Mouse (Mus musculus) limb, embryonic 10.5 days (tissue): ENCODE measurements at regions not wholly inside any gene's neighbourhood (a gene's known extent, or its start where the extent isn't known, plus 50 kb on each side); places are given as distances from the start of the nearest gene placed in this dataset.
A peak's percentile ranks its signal among the peaks of the same experiment; 100 is the strongest.

Source experiments
- DNase-seq: peaks from one replicate; pipeline ENCODE4 v3.0.0-alpha.2; 2017; ENCODE audit warnings: low spot score
- H3K27ac ChIP-seq: fragments of 300-500 bp; sonication (generic); 2 replicates; pipeline ENCODE4 v1.5.1; 2016; ENCODE audit warnings: mild to moderate bottlenecking
- H3K27me3 ChIP-seq: fragments of 300-500 bp; sonication (generic); 2 replicates; pipeline ENCODE4 v1.6.1; 2016; ENCODE audit warnings: low read depth, mild to moderate bottlenecking; ENCODE audit not compliant: poor library complexity, severe bottlenecking
- H3K36me3 ChIP-seq: fragments of 300-500 bp; sonication (generic); 2 replicates; pipeline ENCODE4 v1.6.1; 2016; ENCODE audit warnings: mild to moderate bottlenecking, moderate library complexity
- H3K4me1 ChIP-seq: fragments of 300-500 bp; sonication (generic); 2 replicates; pipeline ENCODE4 v1.6.1; 2016
- H3K4me3 ChIP-seq: fragments of 300-500 bp; sonication (generic); 2 replicates; pipeline ENCODE4 v1.5.1; 2016; ENCODE audit warnings: mild to moderate bottlenecking, moderate library complexity
- H3K9me3 ChIP-seq: fragments of 300-500 bp; sonication (generic); replicated peaks from 2 replicates; pipeline ENCODE4 v1.6.1; 2016; ENCODE audit warnings: mild to moderate bottlenecking
- WGBS: fragments of 180-500 bp; shearing (Covaris S2); methylation state at CpG from one replicate; pipeline ENCODE4 v1.1.7; 2016; 5-methylcytosine and 5-hydroxymethylcytosine counted together

DNA sequence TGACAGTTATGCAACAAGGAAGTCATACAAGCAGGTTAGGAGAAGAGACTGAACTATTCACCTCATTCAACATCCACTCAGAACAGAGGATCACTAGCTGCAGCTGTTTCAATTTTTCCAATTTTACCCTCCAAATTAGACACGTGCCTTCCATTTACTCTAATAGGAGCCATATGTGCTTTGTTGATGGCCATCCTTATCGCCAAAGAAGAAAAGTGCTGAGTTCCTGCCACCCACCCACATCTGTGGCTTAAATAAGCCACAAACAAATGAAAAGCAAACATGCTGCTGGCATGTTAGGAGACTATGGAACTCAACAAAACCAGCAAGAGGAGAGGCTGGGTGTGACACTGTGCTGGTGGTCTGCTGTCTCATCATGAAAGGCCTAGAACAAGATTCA, 1786.1 kb downstream of the 9330182O14Rik start:
- H3K9me3 ChIP-seq, result no peaks in the 10 kb centered on the region
- WGBS, result 19% methylated on average over 2 of the region's 2 CpGs
- DNase-seq, result peak; percentile 32
- peaks cover 15% of the 10 kb centered on the region; the same call in 1 of the 2 replicates for H3K27me3 ChIP-seq
- H3K27ac ChIP-seq, result no peak overlapping the region
- H3K4me1 ChIP-seq, result peaks cover 9% of the 10 kb centered on the region; the same call in 1 of the 2 replicates
- H3K4me3 ChIP-seq, result no peak overlapping the region
- H3K36me3 ChIP-seq, result no peaks in the 10 kb centered on the region

DNA sequence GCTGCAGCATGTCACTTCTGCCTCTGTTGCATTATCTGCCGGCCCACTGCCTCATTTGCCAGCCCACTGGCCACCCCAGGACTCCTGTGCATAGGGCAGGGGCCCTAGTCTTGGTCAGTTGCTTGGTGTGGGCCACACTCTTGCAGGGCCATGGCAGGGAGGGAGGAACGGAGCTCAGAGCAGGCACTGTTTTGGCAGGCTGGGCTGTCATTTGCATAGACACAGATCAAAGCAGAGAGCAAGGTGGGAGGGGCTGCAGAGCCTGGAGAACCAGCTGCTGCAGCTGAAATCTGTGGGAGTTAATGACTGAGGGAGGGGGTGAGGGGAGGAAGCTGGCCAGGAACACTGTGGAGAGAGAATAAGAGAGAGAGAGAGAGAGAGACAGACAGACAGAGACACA, 1802.5 kb downstream of the 9330182O14Rik start:
- H3K27ac ChIP-seq, result no peak overlapping the region
- H3K9me3 ChIP-seq, result 0 out of 2 replicates have a peak, but pooled peaks cover 6% of the 10 kb centered on the region
- 53% methylated on average over 2 of the region's 2 CpGs for WGBS
- no peak overlapping the region for H3K4me3 ChIP-seq
- no peak for DNase-seq
- H3K27me3 ChIP-seq, result no peaks in the 10 kb centered on the region
- H3K36me3 ChIP-seq, result 0 out of 2 replicates have a peak, but pooled peaks cover 3% of the 10 kb centered on the region
- H3K4me1 ChIP-seq, result no peaks in the 10 kb centered on the region

DNA sequence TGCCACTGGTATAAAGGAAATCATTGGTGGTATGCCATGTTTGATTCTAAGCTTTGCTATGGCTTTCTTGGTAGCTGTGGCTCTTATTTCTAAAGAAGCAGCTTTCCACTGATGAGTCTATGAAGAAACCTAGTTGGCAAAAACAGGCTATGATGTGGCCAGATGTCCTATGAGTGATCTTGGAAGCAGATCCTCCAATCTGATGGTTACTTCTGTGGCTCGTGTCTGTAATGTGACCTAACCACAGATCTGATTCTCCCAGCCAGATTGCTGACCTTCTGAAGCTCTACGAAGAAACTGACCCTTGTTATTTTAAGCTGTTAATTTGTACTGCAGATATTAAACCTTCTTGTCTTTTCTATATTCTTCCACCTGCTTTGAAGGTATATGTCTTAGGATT, 1811.1 kb downstream of the 9330182O14Rik start:
- H3K27ac ChIP-seq, result no peak overlapping the region
- no peaks in the 10 kb centered on the region for H3K27me3 ChIP-seq
- WGBS, result 86% methylated on average over 2 of the region's 2 CpGs
- DNase-seq, result no peak
- no peaks in the 10 kb centered on the region for H3K36me3 ChIP-seq
- no peaks in the 10 kb centered on the region for H3K9me3 ChIP-seq
- peaks cover 26% of the 10 kb centered on the region for H3K4me1 ChIP-seq
- no peak overlapping the region for H3K4me3 ChIP-seq

DNA sequence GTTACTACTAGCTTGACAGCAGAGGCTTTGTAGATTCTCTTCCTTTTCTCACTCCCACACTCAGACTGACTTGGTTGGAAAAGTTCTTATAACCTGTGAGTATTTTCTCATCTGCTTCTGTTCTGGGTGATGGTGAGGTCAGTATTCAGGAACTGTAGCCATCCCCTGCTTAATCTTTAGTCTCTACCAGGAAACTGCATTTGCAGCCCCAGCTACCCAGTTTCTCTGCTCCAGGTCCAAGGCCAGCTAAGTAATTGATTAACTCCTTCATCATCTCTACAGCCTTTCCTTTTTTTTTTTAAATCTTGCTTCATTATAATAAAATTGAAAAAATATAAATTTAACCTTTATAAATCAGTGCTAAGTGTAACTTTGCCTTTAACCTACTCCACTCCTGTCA, 1813.7 kb downstream of the 9330182O14Rik start:
- Histone ChIP-seq H3K4me3 (no peak overlapping the region), H3K4me1 (peaks cover 47% of the 10 kb centered on the region), H3K27ac (no peak overlapping the region), H3K27me3 (no peaks in the 10 kb centered on the region), H3K36me3 (no peaks in the 10 kb centered on the region), H3K9me3 (no peaks in the 10 kb centered on the region)
- DNase-seq, result no peak

DNA sequence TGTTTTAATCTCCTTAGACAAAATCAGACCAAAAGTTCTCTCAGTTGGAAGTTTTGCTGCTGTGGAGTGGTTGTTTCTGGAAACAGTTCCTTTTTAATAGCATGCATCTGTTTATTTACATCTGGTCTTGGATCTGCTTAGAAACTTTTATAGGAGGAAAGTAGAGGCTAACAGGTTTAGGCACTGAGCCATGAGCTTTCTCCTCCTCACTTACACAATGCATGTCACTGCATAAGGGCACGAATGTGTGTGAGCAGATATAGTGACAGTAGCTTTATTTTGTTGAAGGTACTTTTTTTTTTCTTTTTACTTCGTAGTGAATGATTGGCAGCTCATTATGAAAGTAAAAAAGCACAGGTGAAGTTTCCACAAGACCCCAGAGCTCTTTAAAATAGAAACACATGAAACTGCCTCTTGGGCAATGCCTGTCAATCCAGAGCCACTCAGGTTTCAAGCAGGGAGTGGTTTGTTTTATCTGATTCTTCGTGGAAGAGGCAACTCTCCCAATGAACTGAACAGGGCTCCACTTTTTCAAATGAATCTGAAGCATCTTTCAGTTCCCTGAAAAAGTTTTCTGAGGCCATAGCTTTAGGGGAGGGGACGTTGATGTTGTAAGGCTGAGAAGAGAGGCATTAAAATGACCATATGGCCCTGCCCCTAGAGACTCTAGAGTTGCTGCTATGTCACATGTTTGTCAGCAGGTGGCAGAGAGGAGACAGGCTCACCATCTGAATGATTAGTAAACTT, 1814.4 kb downstream of the 9330182O14Rik start:
- no peak overlapping the region for H3K4me3 ChIP-seq
- H3K27me3 ChIP-seq, result no peaks in the 10 kb centered on the region
- H3K4me1 ChIP-seq, result peaks cover 49% of the 10 kb centered on the region
- no peak for DNase-seq
- WGBS, result 39% methylated on average over 4 of the region's 4 CpGs
- no peaks in the 10 kb centered on the region for H3K9me3 ChIP-seq
- no peaks in the 10 kb centered on the region for H3K36me3 ChIP-seq
- H3K27ac ChIP-seq, result 0 out of 2 replicates have a peak overlapping the region, but pooled peaks have one; percentile 73

DNA sequence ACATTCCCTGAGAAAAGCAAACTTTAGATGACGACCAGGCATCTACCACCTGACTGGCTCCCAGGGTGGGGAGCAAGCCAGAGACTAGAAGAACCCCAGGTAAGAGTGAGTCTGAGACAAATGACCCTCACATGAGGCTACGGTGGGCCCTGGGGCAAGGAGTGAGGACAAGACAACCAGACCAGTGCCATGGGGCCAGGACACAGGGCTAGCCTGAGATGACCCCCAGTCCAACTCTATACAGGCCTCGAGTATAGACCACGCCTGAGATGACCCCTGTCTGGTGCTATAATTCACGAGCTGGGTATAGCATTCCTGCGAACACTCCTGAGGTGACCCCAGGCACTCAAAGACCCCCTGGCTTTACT, 1814.9 kb downstream of the 9330182O14Rik start:
- WGBS, result 68% methylated on average over 6 of the region's 6 CpGs
- peak; percentile 42 for DNase-seq
- Histone ChIP-seq H3K27ac (peak overlapping the region; percentile 73), H3K4me1 (peaks cover 49% of the 10 kb centered on the region), H3K4me3 (no peak overlapping the region), H3K36me3 (no peaks in the 10 kb centered on the region), H3K27me3 (no peaks in the 10 kb centered on the region), H3K9me3 (no peaks in the 10 kb centered on the region)

DNA sequence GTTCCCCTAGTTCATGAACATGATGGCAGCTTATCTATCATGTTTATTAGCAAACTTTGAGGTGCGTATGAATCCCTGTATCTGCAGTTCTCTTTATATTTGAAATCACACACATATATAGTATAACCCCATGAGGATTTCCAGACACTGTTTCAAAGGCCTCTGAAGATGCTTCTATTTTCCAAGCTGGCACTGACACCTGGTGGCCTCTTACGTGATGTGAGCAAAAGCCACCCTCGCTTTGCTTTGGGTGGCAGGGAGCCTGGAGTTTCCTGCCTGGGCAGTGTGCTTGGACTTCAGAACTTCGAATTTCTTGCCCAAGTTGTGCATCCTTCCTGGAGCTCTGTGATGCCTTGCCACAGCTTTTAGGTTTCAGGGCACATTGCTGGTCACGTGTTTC, 1817.1 kb downstream of the 9330182O14Rik start:
- H3K4me3 ChIP-seq, result no peak overlapping the region
- WGBS, result 63% methylated on average over 5 of the region's 5 CpGs
- H3K9me3 ChIP-seq, result no peaks in the 10 kb centered on the region
- peak overlapping the region; percentile 19; the same call in 1 of the 2 replicates for H3K27ac ChIP-seq
- H3K4me1 ChIP-seq, result peaks cover 49% of the 10 kb centered on the region
- no peak for DNase-seq
- H3K36me3 ChIP-seq, result no peaks in the 10 kb centered on the region
- no peaks in the 10 kb centered on the region for H3K27me3 ChIP-seq

DNA sequence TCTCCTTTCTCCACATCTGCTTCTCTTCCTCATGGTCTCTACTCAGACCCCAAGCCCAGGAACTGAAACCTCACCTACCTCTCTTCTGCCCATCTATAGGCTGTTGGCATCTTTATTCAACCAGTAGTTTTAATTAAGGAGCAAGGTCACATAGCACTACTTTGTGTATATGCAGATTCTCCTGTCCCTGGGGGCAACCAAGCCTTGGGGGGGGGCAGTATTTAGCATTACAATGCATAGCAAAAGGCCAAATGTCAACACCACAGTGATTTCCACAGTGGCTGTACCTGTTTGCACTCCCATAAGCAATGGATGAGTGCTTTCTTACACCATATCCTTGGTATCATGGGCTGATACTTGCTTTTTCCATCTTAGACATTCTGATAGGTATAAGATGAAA, 1826.4 kb downstream of the 9330182O14Rik start:
- no peaks in the 10 kb centered on the region for H3K9me3 ChIP-seq
- no peak overlapping the region for H3K27ac ChIP-seq
- no peaks in the 10 kb centered on the region for H3K27me3 ChIP-seq
- no peak overlapping the region for H3K4me3 ChIP-seq
- DNase-seq, result no peak
- no peaks in the 10 kb centered on the region for H3K36me3 ChIP-seq
- H3K4me1 ChIP-seq, result no peaks in the 10 kb centered on the region

DNA sequence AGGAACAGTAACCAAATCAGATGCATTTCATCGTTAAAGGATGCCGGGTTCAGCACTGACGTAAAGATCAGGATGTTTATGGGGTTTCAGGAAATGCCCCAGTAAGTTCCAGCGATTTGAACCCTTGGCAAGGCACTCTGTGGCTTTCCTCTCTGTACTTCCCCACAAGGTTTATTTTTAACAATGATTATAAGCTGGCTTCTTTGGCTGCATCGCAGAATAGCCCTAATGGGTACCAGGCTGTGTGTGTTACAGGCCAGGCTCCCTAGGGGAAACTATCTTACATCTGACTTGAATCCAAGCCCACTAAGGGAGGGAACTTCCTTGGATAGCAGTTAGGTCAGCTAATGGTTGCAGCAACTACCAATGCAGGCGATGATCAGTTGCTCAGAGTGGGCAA, 1836.7 kb downstream of the 9330182O14Rik start:
- H3K36me3 ChIP-seq, result no peaks in the 10 kb centered on the region
- no peaks in the 10 kb centered on the region for H3K9me3 ChIP-seq
- H3K27me3 ChIP-seq, result no peaks in the 10 kb centered on the region
- no peaks in the 10 kb centered on the region for H3K4me1 ChIP-seq
- no peak for DNase-seq
- WGBS, result 88% methylated on average over 6 of the region's 6 CpGs
- H3K4me3 ChIP-seq, result no peak overlapping the region
- H3K27ac ChIP-seq, result no peak overlapping the region

DNA sequence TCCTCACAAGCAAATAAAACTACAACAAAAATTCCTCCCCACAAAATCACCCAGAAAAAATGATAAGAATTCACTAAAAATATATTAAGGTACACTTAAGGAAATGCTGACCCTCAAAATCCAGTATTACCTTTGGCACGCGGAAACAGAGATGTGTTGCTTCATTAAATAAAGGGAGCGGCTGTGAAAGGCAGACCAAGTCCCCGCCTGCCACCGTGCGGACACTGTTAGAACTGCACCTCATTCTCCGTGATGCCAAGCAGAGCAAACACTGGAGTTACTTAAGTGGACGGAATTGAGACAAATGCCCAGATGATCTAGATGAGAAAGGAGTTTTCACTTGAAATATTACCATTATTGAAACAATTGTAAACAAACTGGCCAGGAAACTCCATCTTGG, 1839.1 kb downstream of the 9330182O14Rik start:
- H3K27ac ChIP-seq, result no peak overlapping the region
- H3K4me1 ChIP-seq, result no peaks in the 10 kb centered on the region
- peak; percentile 88 for DNase-seq
- H3K9me3 ChIP-seq, result no peaks in the 10 kb centered on the region
- no peaks in the 10 kb centered on the region for H3K27me3 ChIP-seq
- H3K36me3 ChIP-seq, result no peaks in the 10 kb centered on the region
- WGBS, result 10% methylated on average over 8 of the region's 8 CpGs
- no peak overlapping the region for H3K4me3 ChIP-seq

DNA sequence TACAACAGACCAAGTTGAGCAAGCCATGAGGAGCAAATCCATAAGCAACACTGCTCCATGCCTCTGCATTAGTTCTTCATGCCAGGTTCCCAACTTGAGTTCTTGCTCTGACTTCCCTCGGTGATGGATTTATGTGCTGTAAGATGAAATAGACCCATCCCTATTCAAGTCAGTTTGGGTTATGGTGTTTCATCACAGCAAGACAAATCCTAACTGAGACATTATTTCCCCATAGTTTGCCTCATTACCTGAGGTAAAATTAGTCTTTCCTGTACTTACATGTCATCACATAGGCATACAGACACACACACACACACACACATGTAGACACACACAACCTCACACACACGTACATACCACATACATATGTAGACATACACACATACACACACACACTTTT, 1843.0 kb downstream of the 9330182O14Rik start:
- Histone ChIP-seq H3K36me3 (no peaks in the 10 kb centered on the region), H3K27ac (no peak overlapping the region), H3K4me1 (no peaks in the 10 kb centered on the region), H3K9me3 (no peaks in the 10 kb centered on the region), H3K4me3 (no peak overlapping the region), H3K27me3 (no peaks in the 10 kb centered on the region)
- WGBS, result 97% methylated on average over 2 of the region's 2 CpGs
- no peak for DNase-seq

DNA sequence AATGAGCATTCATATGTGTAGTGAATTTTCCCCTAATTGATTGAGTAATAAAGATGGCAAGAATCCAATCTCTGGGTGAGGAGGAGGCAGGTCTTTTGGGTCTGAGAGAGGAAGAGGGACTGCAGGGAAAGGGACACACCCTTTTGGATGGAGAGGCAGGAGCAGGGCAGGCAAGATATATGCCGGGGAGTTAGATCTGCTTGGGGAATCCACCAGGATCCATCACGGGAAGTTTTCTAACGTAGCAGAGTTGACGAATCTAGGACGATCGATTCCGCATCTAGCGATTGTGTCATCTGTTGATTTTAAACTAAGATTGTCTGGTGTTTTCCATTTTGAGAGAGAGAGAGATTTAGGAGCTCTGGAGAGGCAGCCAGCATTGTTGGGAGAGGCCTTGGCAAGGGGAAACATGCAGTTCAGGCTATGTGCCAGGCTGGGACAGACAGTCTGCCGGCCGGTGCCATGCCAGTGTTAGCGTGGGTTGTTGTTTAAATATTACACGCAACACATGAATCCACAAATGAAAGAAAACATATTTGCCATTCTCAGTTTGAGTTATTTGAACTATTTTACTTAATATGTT, 1843.6 kb downstream of the 9330182O14Rik start:
- WGBS, result 97% methylated on average over 12 of the region's 12 CpGs
- no peaks in the 10 kb centered on the region for H3K9me3 ChIP-seq
- no peak overlapping the region for H3K27ac ChIP-seq
- no peaks in the 10 kb centered on the region for H3K27me3 ChIP-seq
- no peak for DNase-seq
- no peaks in the 10 kb centered on the region for H3K36me3 ChIP-seq
- no peaks in the 10 kb centered on the region for H3K4me1 ChIP-seq
- H3K4me3 ChIP-seq, result no peak overlapping the region

DNA sequence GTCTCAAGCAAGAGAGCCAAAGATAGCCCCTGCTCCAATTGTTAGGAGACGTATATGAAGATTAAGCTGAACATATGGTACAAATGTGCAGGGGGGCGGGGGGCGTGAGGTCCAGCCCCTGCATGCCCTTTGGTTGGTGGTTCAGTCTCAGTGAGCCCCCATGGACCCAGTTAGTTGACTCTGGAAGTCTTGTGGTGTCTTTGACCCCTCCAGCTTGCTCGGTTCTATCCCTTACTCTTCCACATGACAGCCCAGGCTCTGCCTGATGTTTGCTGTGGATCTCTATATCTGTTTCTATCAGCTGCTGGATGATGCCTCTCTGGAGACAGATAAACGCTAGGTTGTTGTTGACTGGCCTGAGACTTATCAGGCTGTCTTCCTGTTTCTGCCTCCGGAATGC, 1849.1 kb downstream of the 9330182O14Rik start:
- WGBS, result 88% methylated on average over 6 of the region's 6 CpGs
- H3K9me3 ChIP-seq, result no peaks in the 10 kb centered on the region
- peak overlapping the region; percentile 31; the same call in 1 of the 2 replicates for H3K27ac ChIP-seq
- H3K27me3 ChIP-seq, result no peaks in the 10 kb centered on the region
- peaks cover 15% of the 10 kb centered on the region for H3K4me1 ChIP-seq
- H3K36me3 ChIP-seq, result no peaks in the 10 kb centered on the region
- no peak for DNase-seq
- H3K4me3 ChIP-seq, result no peak overlapping the region
